In genomic region chr2:180173163-180173562, GRCm38 (mm10) we compare ENCODE assay signal across 7 mouse cellular contexts. TPM values are rescaled to one million over a fixed set of nuclear protein-coding genes. Genes with fewer than 3 reads are reported as not detected.
A peak's percentile ranks its signal among the peaks of the same experiment; 100 is the strongest.
DNase-seq lines count a peak whose midpoint lies in the region; ATAC-seq and TF ChIP-seq lines count a peak whose summit lies in the region.

No protein-coding gene starts in this region.

- no peaks in the 10 kb centered on the region for H3K9me3 ChIP-seq in lung, postnatal 0 days (ENCODE audit: low read length)
- no peaks in the 10 kb centered on the region for H3K9me3 ChIP-seq in intestine, embryonic 16.5 days (ENCODE audit: control insufficient read depth, low read length)
- no peaks in the 10 kb centered on the region for H3K9me3 ChIP-seq in neural tube, embryonic 12.5 days

- peaks cover 26% of the 10 kb centered on the region for H3K36me3 ChIP-seq in lung, postnatal 0 days (ENCODE audit: insufficient read depth, low read length)
- peaks cover 21% of the 10 kb centered on the region for H3K36me3 ChIP-seq in intestine, embryonic 16.5 days (ENCODE audit: control insufficient read depth, insufficient read depth, low read length)
- H3K36me3 ChIP-seq in neural tube, embryonic 12.5 days: peaks cover 48% of the 10 kb centered on the region

- no peak for TF ChIP-seq POLR2A in cortical plate, adult 2 months (IDR thresholded peaks at IDR 0.05; ENCODE audit: extremely low read depth, insufficient read depth, low read length)

- H3K4me2 ChIP-seq in lung, postnatal 0 days (replicated peaks; ENCODE audit: low read depth, low read length): peak overlapping the region; percentile 75; the same call in 1 of the 2 replicates
- H3K4me2 ChIP-seq in intestine, embryonic 16.5 days (ENCODE audit: low read depth, low read length): peak overlapping the region; percentile 84
- H3K4me2 ChIP-seq in neural tube, embryonic 12.5 days (replicated peaks): peak overlapping the region; percentile 86

- H3K4me1 ChIP-seq in lung, postnatal 0 days (ENCODE audit: insufficient read depth, low read depth, low read length): peaks cover 7% of the 10 kb centered on the region; the same call in 1 of the 2 replicates
- H3K4me1 ChIP-seq in cortical plate, adult 2 months (ENCODE audit: control insufficient read depth, insufficient read depth, low read length): peaks cover 11% of the 10 kb centered on the region
- peaks cover 16% of the 10 kb centered on the region for H3K4me1 ChIP-seq in intestine, embryonic 16.5 days (ENCODE audit: control insufficient read depth, insufficient read depth, low read length)
- peaks cover 22% of the 10 kb centered on the region for H3K4me1 ChIP-seq in neural tube, embryonic 12.5 days

- DNase-seq in lung, postnatal 0 days (ENCODE audit: low spot score): peak; percentile 43
- no peak for DNase-seq in lung, postnatal 14 days
- DNase-seq in retina, embryonic 14.5 days (ENCODE audit: low spot score): no peak
- no peak for DNase-seq in gastrocnemius, postnatal 25 days

- WGBS in lung, postnatal 0 days: 71% methylated on average over 4 of the region's 4 CpGs
- WGBS in intestine, embryonic 16.5 days: 77% methylated on average over 4 of the region's 4 CpGs
- 86% methylated on average over 4 of the region's 4 CpGs for WGBS in neural tube, embryonic 12.5 days

- no peak overlapping the region for H3K9ac ChIP-seq in lung, postnatal 0 days (replicated peaks; ENCODE audit: low read depth)
- H3K9ac ChIP-seq in intestine, embryonic 16.5 days (ENCODE audit: low read depth, low read length): peak overlapping the region; percentile 97; the same call in 1 of the 2 replicates
- 0 out of 2 replicates have a peak overlapping the region, but pooled peaks have one; percentile 91 for H3K9ac ChIP-seq in neural tube, embryonic 12.5 days

- no peaks in the 10 kb centered on the region for H3K27me3 ChIP-seq in lung, postnatal 0 days (replicated peaks; ENCODE audit: insufficient read depth, low read length)
- H3K27me3 ChIP-seq in intestine, embryonic 16.5 days (replicated peaks; ENCODE audit: control insufficient read depth, insufficient read depth, low read length): no peaks in the 10 kb centered on the region
- H3K27me3 ChIP-seq in neural tube, embryonic 12.5 days (replicated peaks): no peaks in the 10 kb centered on the region

- no peak for ATAC-seq in lung, postnatal 0 days
- ATAC-seq in intestine, embryonic 16.5 days: no peak
- ATAC-seq in neural tube, embryonic 12.5 days (ENCODE audit: low FRiP score, low read depth): no peak

- TF ChIP-seq CTCF in lung, postnatal 0 days (IDR thresholded peaks at IDR 0.05): peak; percentile 62
- TF ChIP-seq CTCF in cortical plate, adult 2 months (IDR thresholded peaks at IDR 0.05; ENCODE audit: extremely low read depth, insufficient read depth, low read length): no peak

- TF ChIP-seq EP300 in lung, postnatal 0 days (IDR thresholded peaks at IDR 0.05): no peak

- H3K4me3 ChIP-seq in lung, postnatal 0 days (ENCODE audit: low read depth, low read length): no peak overlapping the region
- H3K4me3 ChIP-seq in cortical plate, adult 2 months (ENCODE audit: insufficient read depth, low read length): peak overlapping the region; percentile 77; the same call in 1 of the 2 replicates
- peak overlapping the region; percentile 95 for H3K4me3 ChIP-seq in intestine, embryonic 16.5 days (ENCODE audit: low read length)
- no peak overlapping the region for H3K4me3 ChIP-seq in neural tube, embryonic 12.5 days

- no peak overlapping the region for H3K27ac ChIP-seq in lung, postnatal 0 days (ENCODE audit: low read length)
- no peak overlapping the region for H3K27ac ChIP-seq in cortical plate, adult 2 months (ENCODE audit: insufficient read depth, low read length)
- no peak overlapping the region for H3K27ac ChIP-seq in intestine, embryonic 16.5 days (ENCODE audit: low read length)
- H3K27ac ChIP-seq in neural tube, embryonic 12.5 days: no peak overlapping the region

RNA-seq across cellular contexts. Expression of gene Adrm1, which starts 1.9 kb away (rescaled TPM):
- 119 and 136 TPM in 2 replicates for polyA plus RNA-seq in lung, postnatal 0 days (2015; fragmentation: Nextera tagmentation; extraction: Ambion mirVana)
- polyA plus RNA-seq in cortical plate, adult 2 months (2012; rRNA removed): 89.8 and 92.1 TPM in 2 replicates
- 172 and 194 TPM in 2 replicates for polyA plus RNA-seq in intestine, embryonic 16.5 days (2015; fragmentation: Nextera tagmentation; extraction: Ambion mirVana)
- polyA plus RNA-seq in neural tube, embryonic 12.5 days (2016; fragmentation: Nextera tagmentation; extraction: Ambion mirVana): 218 and 221 TPM in 2 replicates
- total RNA-seq in gastrocnemius, postnatal 25 days (2021): 100 to 1,000 TPM in 1 of 2 experiments, 10 to 100 TPM in 1; 88.2 to 102 TPM

RNA-seq across cellular contexts. Expression of gene Lama5, which starts 52.5 kb away (rescaled TPM):
- 83.7 and 85.3 TPM in 2 replicates for polyA plus RNA-seq in lung, postnatal 0 days (2015; fragmentation: Nextera tagmentation; extraction: Ambion mirVana)
- 6.0 and 6.2 TPM in 2 replicates for polyA plus RNA-seq in cortical plate, adult 2 months (2012; rRNA removed)
- polyA plus RNA-seq in intestine, embryonic 16.5 days (2015; fragmentation: Nextera tagmentation; extraction: Ambion mirVana): 26.7 and 29.7 TPM in 2 replicates
- polyA plus RNA-seq in neural tube, embryonic 12.5 days (2016; fragmentation: Nextera tagmentation; extraction: Ambion mirVana): 2.8 and 2.9 TPM in 2 replicates
- total RNA-seq in gastrocnemius, postnatal 25 days (2021): 10 to 100 TPM in 1 of 2 experiments, 1 to 10 TPM in 1; 8.0 to 10.0 TPM

RNA-seq across cellular contexts. Expression of gene Osbpl2, which starts 54.1 kb away (rescaled TPM):
- polyA plus RNA-seq in lung, postnatal 0 days (2015; fragmentation: Nextera tagmentation; extraction: Ambion mirVana): 35.3 and 36.1 TPM in 2 replicates
- 45.3 and 48.2 TPM in 2 replicates for polyA plus RNA-seq in cortical plate, adult 2 months (2012; rRNA removed)
- 30.4 and 32.4 TPM in 2 replicates for polyA plus RNA-seq in intestine, embryonic 16.5 days (2015; fragmentation: Nextera tagmentation; extraction: Ambion mirVana)
- polyA plus RNA-seq in neural tube, embryonic 12.5 days (2016; fragmentation: Nextera tagmentation; extraction: Ambion mirVana): 51.8 and 52.5 TPM in 2 replicates
- total RNA-seq in gastrocnemius, postnatal 25 days (2021): 10 to 100 TPM; 15.4 to 16.0 TPM

Comparison
In these comparisons a context has a peak if more than half of its experiments do, and no peak if none do; other contexts are left out.
1. H3K4me3 ChIP-seq: peak in cortical plate, adult 2 months (single experiment) and intestine, embryonic 16.5 days (single experiment); none in lung, postnatal 0 days (single experiment) and neural tube, embryonic 12.5 days (single experiment).
2. Peak in every context shown above with its lines, with median percentiles within 50 percentile points of each other: H3K4me2 ChIP-seq.